Mouse (Mus musculus) limb, embryonic 14.5 days (tissue): ENCODE measurements around the gene Camk2g. TPM values are rescaled to one million over a fixed set of nuclear protein-coding genes. Genes with fewer than 3 reads are reported as not detected.

Source experiments
- ATAC-seq: fragments of 200-750 bp; cut with Nextera tagmentation; 2 replicates; pipeline ENCODE4 v1.8.0; 2017; ENCODE audit warnings: low read depth, moderate number of reproducible peaks, moderate TSS enrichment; ENCODE audit not compliant: low FRiP score
- DNase-seq: peaks from one replicate; pipeline ENCODE4 v3.0.0-alpha.2; 2015; ENCODE audit warnings: low spot score
- H3K27ac ChIP-seq: fragments of 300-500 bp; sonication (generic); replicated peaks from 2 replicates; pipeline ENCODE4 v1.5.1; 2014; ENCODE audit warnings: low read depth, mild to moderate bottlenecking, low read length, moderate library complexity, mixed read lengths
- H3K27me3 ChIP-seq: fragments of 300-500 bp; sonication (generic); 2 replicates; pipeline ENCODE4 v1.6.1; 2014; ENCODE audit warnings: low read length, mixed read lengths; ENCODE audit not compliant: control insufficient read depth, insufficient read depth
- H3K36me3 ChIP-seq: fragments of 300-500 bp; sonication (generic); 2 replicates; pipeline ENCODE4 v1.6.1; 2014; ENCODE audit warnings: mild to moderate bottlenecking, low read length, moderate library complexity, mixed read lengths; ENCODE audit not compliant: control insufficient read depth, insufficient read depth
- H3K4me1 ChIP-seq: fragments of 300-500 bp; sonication (generic); 2 replicates; pipeline ENCODE4 v1.6.1; 2014; ENCODE audit warnings: antibody characterized with exemption, low read length, mixed read lengths; ENCODE audit not compliant: control insufficient read depth, insufficient read depth
- H3K4me2 ChIP-seq: fragments of 300-500 bp; sonication (generic); replicated peaks from 2 replicates; pipeline ENCODE4 v1.6.1; 2014; ENCODE audit warnings: low read depth, mild to moderate bottlenecking, low read length, moderate library complexity; ENCODE audit not compliant: severe bottlenecking
- H3K4me3 ChIP-seq: fragments of 300-500 bp; sonication (generic); replicated peaks from 2 replicates; pipeline ENCODE4 v1.5.1; 2014; ENCODE audit warnings: low read length
- H3K9ac ChIP-seq: fragments of 300-500 bp; sonication (generic); 2 replicates; pipeline ENCODE4 v1.6.1; 2014; ENCODE audit warnings: mild to moderate bottlenecking, low read depth, low read length, moderate library complexity; ENCODE audit not compliant: severe bottlenecking
- H3K9me3 ChIP-seq: fragments of 300-500 bp; sonication (generic); 2 replicates; pipeline ENCODE4 v1.6.1; 2016; ENCODE audit warnings: low read length; ENCODE audit not compliant: control insufficient read depth
- POLR2A ChIP-seq: fragments of 200-500 bp; IDR thresholded peaks from 2 replicates; pipeline ENCODE4 v1.8.0; 2012; ENCODE audit warnings: inconsistent platforms, mild to moderate bottlenecking, moderate library complexity, borderline replicate concordance; ENCODE audit not compliant: insufficient read depth, insufficient read length; ENCODE audit errors: extremely low read depth
- WGBS: fragments of 180-500 bp; shearing (Covaris S2); extraction: QIAGEN DNeasy Blood & Tissue Kit; methylation state at CpG from one replicate; pipeline ENCODE4 v1.1.7; 2014; 5-methylcytosine and 5-hydroxymethylcytosine counted together
- polyA plus RNA-seq, 2 experiments: library from polyadenylated mRNA; depleted of rRNA in 1 of 2; stranded (reverse) in 1 of 2; unstranded in 1 of 2; fragments of >200 nt; fragmentation: Nextera tagmentation in 1 of 2; extraction: Ambion mirVana in 1 of 2; gene quantifications; 2 replicates each; pipeline versions ENCODE4 v1.2.1 to v1.2.3; 2012 to 2014

Gene Camk2g
- polyA plus RNA-seq, 2 experiments, result 58.4 to 60.5 TPM

- H3K9me3 ChIP-seq, result no peaks in the 10 kb centered on the region
- TF ChIP-seq POLR2A, result no peak
- no peaks in the 10 kb centered on the region for H3K27me3 ChIP-seq
- 52% methylated on average over 5 of the region's 5 CpGs for WGBS
- H3K36me3 ChIP-seq, result peaks cover 38% of the 10 kb centered on the region
- H3K4me2 ChIP-seq, result no peak overlapping the region
- H3K4me1 ChIP-seq, result no peaks in the 10 kb centered on the region
- no peak overlapping the region for H3K27ac ChIP-seq
- no peak overlapping the region for H3K4me3 ChIP-seq
- H3K9ac ChIP-seq, result no peak overlapping the region
- no peak for DNase-seq
- no peak for ATAC-seq
Observed at GRCm38 (mm10) chr14:20750503-20750902, 43.4 kb downstream of the Camk2g start.

- no peaks in the 10 kb centered on the region for H3K4me1 ChIP-seq
- no peak for ATAC-seq
- TF ChIP-seq POLR2A, result no peak
- H3K9ac ChIP-seq, result no peak overlapping the region
- H3K4me3 ChIP-seq, result no peak overlapping the region
- peaks cover 38% of the 10 kb centered on the region for H3K36me3 ChIP-seq
- no peak for DNase-seq
- H3K27ac ChIP-seq, result no peak overlapping the region
- no peaks in the 10 kb centered on the region for H3K9me3 ChIP-seq
- WGBS, result 89% methylated on average over 4 of the region's 4 CpGs
- H3K27me3 ChIP-seq, result no peaks in the 10 kb centered on the region
- H3K4me2 ChIP-seq, result no peak overlapping the region
Observed at GRCm38 (mm10) chr14:20749494-20750051, 44.3 kb downstream of the Camk2g start.

DNA sequence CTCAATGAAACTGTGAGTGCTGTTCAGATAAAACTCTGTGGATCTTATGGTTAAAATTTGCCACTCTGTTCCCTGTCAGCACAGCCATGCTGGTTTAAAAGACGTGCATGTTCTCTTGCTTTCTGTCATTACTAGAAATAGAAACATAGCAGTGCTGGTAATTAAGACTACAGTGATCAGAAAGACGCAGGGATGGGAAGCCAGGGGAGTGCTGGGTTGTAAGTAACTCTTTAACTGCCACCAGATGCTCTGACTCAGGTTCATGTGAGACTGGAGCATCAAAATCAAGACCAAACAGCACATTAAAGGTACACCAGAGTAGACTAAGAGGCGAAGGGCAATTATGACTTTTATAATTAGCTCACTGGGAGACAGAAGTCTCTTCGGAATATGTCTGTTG, 45.5 kb downstream of the Camk2g start:
- peaks cover 39% of the 10 kb centered on the region for H3K36me3 ChIP-seq
- 36% methylated on average over 4 of the region's 4 CpGs for WGBS
- ATAC-seq (no peak), DNase-seq (no peak)
- no peak for TF ChIP-seq POLR2A
- H3K4me3 ChIP-seq, result no peak overlapping the region
- no peaks in the 10 kb centered on the region for H3K27me3 ChIP-seq
- no peaks in the 10 kb centered on the region for H3K4me1 ChIP-seq
- no peaks in the 10 kb centered on the region for H3K9me3 ChIP-seq
- no peak overlapping the region for H3K9ac ChIP-seq
- no peak overlapping the region for H3K4me2 ChIP-seq
- no peak overlapping the region for H3K27ac ChIP-seq

DNA sequence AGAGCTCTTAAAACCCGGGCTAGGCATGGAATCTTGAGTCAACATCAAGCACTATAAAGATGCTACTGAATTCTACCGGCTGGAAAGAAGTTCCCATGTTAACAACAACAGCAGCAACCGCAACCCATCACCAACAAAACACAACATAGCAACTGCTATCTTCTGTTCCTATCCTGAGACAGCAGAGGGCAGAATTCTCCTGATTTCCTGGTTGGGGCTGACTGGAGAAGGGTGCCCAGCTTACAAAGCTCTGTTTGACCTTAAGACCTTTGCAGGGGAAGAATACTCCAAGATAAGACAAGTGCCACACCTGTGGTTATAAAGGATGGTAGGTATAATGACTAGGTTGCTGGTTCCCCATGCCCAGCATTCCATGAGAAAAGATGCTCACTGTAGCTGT, 47.0 kb downstream of the Camk2g start:
- TF ChIP-seq POLR2A, result no peak
- Histone ChIP-seq H3K27me3 (no peaks in the 10 kb centered on the region), H3K4me3 (no peak overlapping the region), H3K9me3 (no peaks in the 10 kb centered on the region), H3K4me1 (no peaks in the 10 kb centered on the region), H3K9ac (no peak overlapping the region), H3K27ac (no peak overlapping the region), H3K4me2 (no peak overlapping the region), H3K36me3 (peaks cover 43% of the 10 kb centered on the region)
- 78% methylated on average over 3 of the region's 3 CpGs for WGBS
- ATAC-seq (no peak), DNase-seq (no peak)

- WGBS, result 81% methylated on average over 3 of the region's 3 CpGs
- no peak for TF ChIP-seq POLR2A
- Histone ChIP-seq H3K27ac (no peak overlapping the region), H3K4me1 (no peaks in the 10 kb centered on the region), H3K9me3 (no peaks in the 10 kb centered on the region), H3K9ac (no peak overlapping the region), H3K4me3 (no peak overlapping the region), H3K27me3 (no peaks in the 10 kb centered on the region), H3K4me2 (no peak overlapping the region), H3K36me3 (peaks cover 66% of the 10 kb centered on the region)
- DNase-seq (no peak), ATAC-seq (no peak)
Observed at GRCm38 (mm10) chr14:20743614-20744013, 50.3 kb downstream of the Camk2g start.

- Histone ChIP-seq H3K4me3 (no peak overlapping the region), H3K27ac (no peak overlapping the region), H3K9ac (0 out of 2 replicates have a peak overlapping the region, but pooled peaks have one; percentile 25), H3K36me3 (peaks cover 79% of the 10 kb centered on the region), H3K4me1 (no peaks in the 10 kb centered on the region), H3K9me3 (no peaks in the 10 kb centered on the region), H3K4me2 (no peak overlapping the region), H3K27me3 (no peaks in the 10 kb centered on the region)
- 93% methylated on average over 9 of the region's 9 CpGs for WGBS
- ATAC-seq (no peak), DNase-seq (no peak)
- no peak for TF ChIP-seq POLR2A
Observed at GRCm38 (mm10) chr14:20741301-20741700, 52.6 kb downstream of the Camk2g start.
